Mouse (Mus musculus): ENCODE measurements around the gene Eef2k. TPM values are rescaled to one million over a fixed set of nuclear protein-coding genes. Genes with fewer than 3 reads are reported as not detected.

Eef2k gene
- total RNA-seq, 2 experiments from 2014 or later = 28.6 to 30.7 TPM

DNA sequence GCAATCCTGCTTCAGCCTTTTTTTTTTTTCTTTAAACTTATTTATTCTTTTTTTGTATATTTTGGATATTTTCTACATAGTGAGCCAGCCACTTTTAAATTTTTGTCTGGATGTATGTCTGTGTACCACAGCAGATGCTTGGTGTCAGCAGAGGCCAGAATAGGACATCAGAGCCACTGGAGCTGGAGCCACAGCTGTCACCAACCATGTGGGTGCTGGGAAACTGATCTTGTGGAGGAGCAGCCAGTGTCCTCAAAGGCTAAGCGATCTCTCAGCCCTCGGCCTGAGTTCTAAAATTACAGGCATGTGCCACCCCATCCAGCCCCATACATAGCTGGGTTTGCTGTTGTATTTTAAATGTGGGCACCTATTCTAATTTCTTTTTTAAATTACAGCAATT lies 2.8 kb upstream of the Eef2k start:
- no peak for DNase-seq (ENCODE audit: low spot score in 2 of 2)
- intact Hi-C loops (cut with DNase I) = loop anchor here (5.0 to 10.0 kb wide), 3 partner anchors 43 to 225 kb away; partner anchors contain the start of gene Mettl9

DNA sequence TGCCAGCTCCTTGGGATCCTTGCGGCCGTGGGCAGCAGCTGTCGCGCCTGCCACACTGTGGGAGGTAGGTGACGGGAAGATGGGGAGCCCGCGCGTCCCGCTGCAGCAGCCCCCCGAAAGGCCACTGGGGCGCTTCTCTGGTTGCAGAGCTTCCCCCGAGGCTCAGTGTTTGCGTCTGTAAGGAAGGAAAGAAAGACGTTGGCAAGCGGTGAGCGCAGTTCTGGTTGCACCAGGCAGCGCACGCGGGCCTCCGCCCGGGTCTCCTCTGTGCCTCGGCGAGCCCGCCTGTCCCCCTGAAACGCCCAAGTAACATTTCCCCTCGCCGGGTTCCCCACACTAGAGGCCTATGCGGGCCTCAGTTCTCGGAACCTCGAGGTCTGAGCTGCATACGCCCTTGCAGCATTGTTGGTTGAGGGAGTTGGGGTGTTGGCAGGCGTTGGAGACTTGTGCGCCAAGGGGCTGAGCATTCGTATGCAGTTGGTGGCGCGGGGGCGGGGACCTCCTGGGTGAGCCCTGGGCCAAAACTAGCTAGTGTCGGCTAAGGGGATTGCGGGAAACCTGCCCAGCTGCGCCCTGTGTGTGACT lies 498 bp downstream of the Eef2k start:
- peak; percentile 81 to 91 for DNase-seq (ENCODE audit: low spot score in 2 of 2)
- intact Hi-C loops (cut with DNase I) = loop anchor here (2.0 to 5.0 kb wide), 3 partner anchors 39 to 189 kb away; partner anchors contain the start of genes Mettl9 and Polr3e

DNA sequence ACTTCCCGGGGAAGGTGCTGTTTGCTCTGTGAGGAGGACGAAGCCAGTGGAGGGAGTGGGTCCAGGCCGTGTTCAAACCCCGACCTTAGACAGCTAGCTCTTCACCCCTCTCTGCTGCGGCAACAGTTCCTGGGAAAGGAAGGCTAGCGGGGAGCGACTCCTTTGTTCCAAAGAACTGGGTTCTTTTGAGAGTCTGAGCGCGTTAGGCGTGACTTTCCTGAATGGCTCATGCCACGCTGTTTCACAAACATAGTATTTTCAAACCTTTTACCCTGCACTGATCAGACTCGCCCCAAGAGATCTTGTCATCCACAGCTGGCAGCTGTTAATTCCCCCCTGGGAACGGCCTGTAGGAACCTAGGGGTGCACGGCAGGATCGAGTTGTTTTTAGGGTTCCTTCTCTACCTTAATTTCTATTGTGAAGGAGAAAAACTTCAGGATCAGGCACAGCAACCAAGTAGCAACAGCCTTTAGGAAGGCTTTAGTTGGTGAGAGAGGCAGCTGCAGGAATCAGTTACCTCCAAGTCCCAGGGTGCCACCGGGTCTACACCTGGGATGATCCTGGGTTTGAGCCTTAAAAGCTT lies 1.3 kb downstream of the Eef2k start:
- intact Hi-C loops (cut with DNase I) = loop anchor here (2.0 to 5.0 kb wide), 3 partner anchors 38 to 188 kb away; partner anchors contain the start of genes Mettl9 and Polr3e
- peak in 1 of 2 experiments; percentile 25 for DNase-seq (ENCODE audit: low spot score in 2 of 2)

DNA sequence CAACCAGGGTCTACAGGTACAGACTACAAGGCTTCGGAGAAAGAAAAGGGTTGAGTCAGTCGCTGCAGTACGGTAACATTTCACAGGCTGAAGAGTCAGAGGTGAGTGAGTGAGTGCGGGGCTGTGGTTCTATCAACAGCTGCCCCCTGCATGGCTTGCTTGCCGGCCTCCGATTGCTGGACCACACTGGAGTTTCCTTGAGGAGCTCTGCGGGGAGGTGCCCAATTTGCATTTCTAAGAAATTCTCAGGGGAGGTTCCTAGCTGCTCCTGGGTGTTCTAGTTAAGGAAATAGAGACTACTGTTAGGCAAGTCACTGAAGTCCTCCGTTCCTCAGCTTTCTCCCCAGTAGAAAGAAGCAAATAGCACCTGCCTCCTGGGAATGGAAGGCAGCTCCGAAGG lies 2.1 kb downstream of the Eef2k start:
- DNase-seq (ENCODE audit: low spot score in 2 of 2) = no peak
- intact Hi-C loops (cut with DNase I) = loop anchor here (5.0 kb wide), 2 partner anchors 38 to 188 kb away; partner anchors contain the start of gene Mettl9

DNA sequence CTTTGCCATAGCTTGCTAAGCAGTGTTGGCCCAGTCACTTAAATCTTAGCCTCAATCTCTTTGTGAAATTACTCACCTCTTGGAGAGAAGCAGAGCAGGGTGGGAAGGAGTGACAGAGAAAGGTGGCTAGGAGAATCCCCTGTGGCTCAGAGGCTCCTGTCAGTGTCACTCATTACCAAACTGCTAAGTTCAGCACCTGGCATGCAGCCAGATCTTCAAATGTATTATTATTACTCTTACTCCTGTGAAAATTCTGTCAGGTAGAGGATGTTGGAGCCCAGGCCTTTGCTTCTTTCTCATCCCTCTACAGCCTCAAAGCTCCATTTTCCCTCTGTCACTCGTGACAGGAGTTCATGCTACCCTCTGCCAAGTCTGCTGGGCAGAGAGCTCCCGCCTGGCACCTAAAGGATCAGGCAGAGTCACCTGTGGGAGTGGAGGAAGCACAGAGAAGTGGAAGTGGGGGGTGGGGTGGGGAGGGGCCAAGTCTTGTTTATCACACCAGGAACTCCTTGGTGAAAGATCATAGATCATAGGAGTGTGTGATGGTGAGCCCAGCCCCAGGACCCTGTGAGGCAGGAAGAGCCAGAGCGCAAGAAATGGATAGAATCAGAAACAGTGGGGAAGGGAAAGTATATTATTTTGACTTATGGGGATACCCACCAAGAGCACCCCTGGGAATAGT lies 6.3 kb downstream of the Eef2k start:
- intact Hi-C loops (cut with DNase I) = no loop called here
- DNase-seq (ENCODE audit: low spot score in 2 of 2) = no peak

DNA sequence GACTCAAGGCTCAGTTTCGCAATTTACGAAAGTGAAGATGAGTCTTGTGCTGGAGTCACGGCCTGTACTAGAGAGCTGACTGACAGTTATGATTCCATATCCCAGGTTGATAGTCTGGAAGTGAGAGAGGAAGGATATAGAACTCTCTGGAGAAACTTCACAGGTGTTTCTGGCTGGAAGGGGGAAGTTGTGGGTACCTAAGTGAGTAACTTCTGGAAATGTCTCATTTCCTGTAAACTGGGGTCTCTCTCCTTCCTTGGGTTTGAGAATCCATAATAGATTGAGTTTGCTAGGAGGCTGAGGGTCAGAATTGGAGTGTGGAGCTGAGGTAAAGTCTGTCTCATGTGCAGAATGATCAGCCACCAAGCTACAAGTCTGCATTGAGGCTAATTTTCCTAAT lies 7.5 kb downstream of the Eef2k start:
- intact Hi-C loops (cut with DNase I) = no loop called here
- no peak for DNase-seq (ENCODE audit: low spot score in 2 of 2)

DNA sequence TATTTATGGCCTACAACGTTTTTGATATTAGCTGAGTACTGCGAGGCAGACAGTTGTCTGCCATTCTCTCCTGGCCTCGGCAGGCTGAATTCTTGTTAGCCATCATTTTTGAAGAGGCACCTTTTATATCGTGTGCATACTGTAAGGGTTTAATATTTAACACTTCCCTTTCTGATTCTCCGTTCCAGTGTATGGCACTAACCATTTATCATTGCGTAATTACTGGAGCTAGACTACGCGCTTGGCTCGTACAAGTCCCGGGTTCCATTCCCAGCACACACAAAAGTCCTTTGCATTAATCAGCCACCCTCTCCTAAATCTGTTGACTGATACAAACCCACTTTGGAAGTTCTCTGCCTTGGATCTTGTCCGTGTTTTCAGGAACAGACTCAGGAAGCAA lies 17.2 kb downstream of the Eef2k start:
- no peak for DNase-seq (ENCODE audit: low spot score in 2 of 2)
- intact Hi-C loops (cut with DNase I) = no loop called here

DNA sequence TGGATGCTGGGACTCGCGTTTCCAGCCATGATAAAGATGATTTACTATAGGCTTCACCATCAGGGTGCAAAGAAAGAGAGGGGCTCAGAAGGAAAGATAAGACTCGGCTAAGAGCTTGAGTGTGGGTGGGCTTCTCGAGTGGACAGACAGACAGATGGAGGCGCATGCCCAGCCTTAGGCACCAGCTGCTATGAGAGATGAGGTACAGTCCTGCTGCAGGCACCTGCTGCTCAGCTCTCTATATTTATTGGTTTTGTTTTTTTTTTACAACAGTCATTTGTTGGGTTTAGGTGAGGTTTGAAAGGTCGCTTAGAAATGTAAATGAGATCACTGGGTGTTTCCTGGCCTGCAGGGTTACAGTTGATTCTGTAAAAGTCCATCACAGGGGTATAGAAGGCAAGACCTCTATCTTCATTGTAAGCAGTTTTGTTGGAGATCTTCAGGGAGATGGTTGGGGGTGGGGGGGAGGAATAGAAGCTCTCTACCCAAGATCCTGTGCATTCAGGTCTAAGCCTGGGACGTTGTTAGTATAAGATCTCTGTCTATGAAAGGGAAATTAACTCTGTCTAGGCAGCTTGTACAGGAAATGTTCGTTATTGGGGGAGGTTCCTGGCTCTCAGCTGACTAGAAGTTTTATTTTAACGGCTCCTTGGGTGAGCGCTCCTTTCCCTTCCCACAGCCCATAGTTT lies 18.3 kb downstream of the Eef2k start:
- intact Hi-C loops (cut with DNase I) = no loop called here
- no peak for DNase-seq (ENCODE audit: low spot score in 2 of 2)

DNA sequence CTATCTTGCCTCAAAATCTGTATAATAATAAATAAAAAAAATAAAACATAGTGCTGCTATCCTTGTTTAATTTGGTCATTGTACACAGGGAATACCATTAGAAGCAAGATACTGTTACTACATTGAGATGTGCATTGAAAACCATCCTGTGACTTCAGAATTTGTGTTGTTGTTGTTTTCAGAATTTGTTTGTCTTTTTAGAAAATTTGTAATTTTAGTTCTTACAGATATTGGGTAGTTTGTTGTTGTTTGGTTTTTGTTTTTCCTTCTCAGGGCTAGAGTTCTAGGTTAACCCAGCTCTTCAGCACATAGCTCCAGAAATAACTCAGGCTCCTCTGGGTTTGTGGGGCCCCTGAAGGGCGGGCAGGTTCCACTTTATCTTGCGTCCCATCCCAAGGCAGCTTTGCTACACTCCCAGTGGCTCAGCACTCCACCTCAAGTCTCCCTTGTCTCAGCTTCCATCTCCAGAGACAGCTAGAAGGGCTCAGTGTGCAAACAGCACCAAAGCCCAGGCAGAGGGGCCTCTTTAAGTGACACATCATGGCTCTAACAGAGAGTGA lies 18.9 kb downstream of the Eef2k start:
- intact Hi-C loops (cut with DNase I) = no loop called here
- no peak for DNase-seq (ENCODE audit: low spot score in 2 of 2)

DNA sequence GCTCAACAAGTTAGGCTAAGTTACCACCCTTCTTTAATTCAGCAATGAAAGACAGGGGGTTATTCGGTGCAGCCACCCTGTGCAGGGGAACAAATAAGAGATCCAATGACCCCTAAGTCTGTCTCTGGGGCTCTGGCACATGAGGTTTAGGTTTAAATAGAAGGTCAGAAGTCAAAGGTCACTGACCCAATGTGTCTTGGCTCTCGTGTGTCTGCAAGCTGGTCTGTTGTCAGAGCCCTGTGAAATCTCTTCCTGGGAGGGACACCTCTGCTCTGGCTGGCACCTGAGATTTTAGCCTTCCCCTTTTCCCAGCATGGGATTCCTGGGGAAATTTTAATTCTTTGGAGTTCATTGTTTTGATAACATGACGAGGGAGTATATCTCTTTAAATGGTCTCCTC lies 19.6 kb downstream of the Eef2k start:
- intact Hi-C loops (cut with DNase I) = no loop called here
- DNase-seq (ENCODE audit: low spot score in 2 of 2) = no peak

DNA sequence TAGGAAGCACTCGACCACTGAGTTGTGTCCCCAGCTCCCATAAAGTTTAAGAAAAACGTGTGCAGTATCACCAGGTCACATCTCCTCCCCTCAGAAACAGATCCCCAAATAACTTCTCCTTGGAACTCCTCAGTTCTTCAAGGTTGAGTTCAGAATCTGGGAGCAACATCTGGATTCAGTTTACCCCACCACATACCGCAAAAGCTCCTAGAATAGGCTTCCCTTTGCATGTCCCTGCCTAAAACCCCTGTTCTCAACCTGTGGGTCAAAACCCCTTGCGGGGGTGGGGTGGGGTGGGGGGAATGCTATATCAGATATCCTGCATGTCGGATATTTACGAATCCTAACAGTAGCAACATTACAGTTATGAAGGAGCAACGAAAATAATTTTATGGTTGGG lies 20.0 kb downstream of the Eef2k start:
- DNase-seq (ENCODE audit: low spot score in 2 of 2) = no peak
- intact Hi-C loops (cut with DNase I) = no loop called here

DNA sequence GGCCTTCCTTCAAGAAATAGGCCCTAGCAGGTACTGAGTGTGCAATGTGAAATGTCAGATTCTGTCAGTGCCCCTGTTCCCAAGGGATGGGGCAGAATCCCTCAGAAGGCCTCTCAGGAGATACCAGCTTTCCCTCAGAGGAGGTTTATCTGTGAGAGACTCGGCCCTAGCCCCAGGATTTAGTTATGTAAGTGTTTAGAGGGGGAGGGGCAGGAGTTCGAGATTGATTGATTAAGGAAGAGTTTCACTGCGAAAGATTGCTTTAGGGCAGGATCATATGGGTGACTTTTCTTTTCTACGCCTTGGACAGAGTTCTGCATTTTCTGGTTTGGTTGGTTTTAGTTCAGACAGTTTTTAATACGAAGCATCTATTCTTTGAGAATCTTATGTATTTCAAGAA lies 20.8 kb downstream of the Eef2k start:
- DNase-seq (ENCODE audit: low spot score in 2 of 2) = no peak
- intact Hi-C loops (cut with DNase I) = no loop called here

DNA sequence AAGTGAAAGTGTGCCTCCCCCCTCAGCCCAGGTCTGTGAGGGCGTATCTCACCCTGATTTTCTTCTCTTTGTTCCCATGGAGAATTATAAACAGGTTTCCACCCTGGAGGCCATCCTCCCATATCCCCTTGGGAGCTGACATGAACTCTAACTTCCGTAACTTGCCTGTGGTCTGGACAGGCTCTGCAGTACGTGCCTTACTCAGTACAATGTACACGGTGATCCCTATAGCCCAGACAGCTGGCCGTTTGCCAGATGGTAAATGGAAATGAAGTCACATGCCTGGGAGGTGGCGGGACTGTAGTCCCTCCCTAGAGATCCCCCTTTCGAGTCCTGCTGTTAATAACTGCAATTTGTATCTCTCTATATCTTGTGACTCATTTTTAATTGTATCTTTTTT lies 22.5 kb downstream of the Eef2k start:
- no peak for DNase-seq (ENCODE audit: low spot score in 2 of 2)
- intact Hi-C loops (cut with DNase I) = no loop called here

DNA sequence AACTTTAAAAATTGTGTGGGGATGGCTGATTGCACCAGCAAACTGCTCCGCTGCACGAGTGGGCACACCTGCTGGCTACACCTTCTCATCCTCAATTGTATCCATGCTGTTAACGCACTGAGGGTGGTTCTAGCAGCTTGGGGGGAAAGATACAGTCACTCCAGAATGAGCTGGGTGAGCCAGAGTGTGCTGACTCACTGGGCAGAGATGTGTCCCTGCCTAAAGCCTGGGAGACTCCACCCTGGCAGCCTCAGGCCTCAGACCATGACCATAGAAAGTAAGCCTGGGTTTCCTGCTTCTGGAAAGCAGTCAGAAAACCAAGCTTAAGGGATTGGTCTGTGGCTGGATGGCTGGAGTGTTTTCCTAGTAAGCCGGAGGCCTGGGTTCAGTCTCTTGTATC lies 23.2 kb downstream of the Eef2k start:
- DNase-seq (ENCODE audit: low spot score in 2 of 2) = peak in 1 of 2 experiments; percentile 25
- intact Hi-C loops (cut with DNase I) = no loop called here

DNA sequence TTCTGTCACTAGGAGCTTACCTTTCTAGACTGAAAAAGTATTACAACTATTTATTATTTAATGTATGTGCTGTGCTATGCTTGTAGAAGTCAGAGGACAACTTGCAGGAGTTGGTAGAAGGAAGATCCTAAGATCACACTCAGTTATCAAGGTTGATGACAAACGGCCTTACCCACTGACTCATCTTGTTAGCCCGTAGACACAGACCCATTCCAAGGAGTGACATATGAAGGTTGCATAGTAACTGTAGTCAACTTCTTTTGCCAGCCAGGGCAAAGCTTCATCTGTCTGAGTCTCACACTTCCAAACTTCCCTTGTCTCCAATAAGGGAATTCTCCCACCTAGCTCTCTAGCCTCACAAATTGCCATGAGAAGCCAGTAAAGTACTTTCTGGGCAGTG lies 24.1 kb downstream of the Eef2k start:
- intact Hi-C loops (cut with DNase I) = no loop called here
- DNase-seq (ENCODE audit: low spot score in 2 of 2) = no peak

DNA sequence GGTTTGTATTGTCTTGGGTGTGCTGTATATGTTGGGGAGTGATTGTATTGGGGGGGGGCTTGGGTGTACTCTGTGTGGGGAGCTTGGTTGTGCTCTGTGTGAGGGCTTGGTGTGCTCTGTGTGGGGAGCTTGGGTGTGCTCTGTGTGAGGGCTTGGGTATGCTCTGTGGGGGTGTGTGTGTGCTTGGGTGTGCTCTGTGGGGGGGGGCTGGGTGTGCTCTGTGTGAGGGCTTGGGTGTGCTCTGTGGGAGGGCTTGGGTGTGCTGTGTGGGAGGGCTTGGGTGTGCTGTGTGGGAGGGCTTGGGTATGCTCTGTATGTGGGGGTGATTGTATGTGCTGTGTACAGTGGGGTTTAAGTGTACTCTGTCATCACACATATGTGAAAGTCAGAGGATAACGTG lies 25.1 kb downstream of the Eef2k start:
- no peak for DNase-seq (ENCODE audit: low spot score in 2 of 2)
- intact Hi-C loops (cut with DNase I) = no loop called here

DNA sequence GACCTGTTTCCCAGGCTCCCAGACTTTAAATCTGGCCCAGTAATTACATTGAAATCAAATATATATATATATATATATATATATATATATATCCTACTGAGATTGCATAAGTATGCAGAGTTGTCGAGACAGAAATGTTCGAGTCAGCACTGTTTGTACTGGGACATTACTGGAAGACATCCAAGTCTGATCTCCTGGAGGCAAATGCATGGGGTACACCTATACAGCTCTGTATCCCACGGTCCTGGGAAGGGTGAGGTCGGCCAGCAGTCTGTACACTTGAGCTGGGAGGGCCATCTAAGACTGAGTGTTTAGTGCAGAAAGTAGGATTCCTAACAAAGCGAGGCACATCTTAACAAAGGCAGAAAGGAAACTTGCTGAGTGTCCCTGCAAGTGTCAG lies 27.3 kb downstream of the Eef2k start:
- intact Hi-C loops (cut with DNase I) = no loop called here
- peak; percentile 23 to 47 for DNase-seq (ENCODE audit: low spot score in 2 of 2)

DNA sequence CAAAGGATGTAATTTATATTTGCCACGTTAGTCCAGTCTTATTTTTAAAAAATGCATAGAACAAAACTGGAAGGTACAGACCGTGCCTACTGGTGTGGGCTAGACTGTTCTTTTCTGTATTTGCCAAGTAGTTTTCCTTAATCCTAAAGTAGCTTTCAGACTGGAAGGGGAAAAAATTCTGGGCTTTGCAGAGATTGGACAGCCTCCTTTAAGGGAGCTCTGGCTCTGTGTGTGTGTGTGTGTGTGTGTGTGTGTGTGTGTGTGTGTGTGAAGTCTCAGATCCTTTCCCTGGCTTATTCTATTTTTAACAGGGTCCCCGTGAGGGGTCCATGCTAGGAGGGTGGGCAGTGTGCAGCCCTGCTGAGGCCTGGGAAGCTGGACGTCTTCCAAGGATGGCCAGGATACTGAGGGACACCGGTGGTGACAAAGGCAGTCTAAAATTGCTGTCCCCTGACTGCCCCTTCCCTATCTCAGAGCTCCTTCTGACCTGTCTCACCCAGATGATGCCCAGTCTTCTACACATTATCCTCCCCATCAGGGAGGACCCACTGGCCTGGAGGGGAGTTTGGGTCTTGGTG lies 27.9 kb downstream of the Eef2k start:
- peak in 1 of 2 experiments; percentile 52 for DNase-seq (ENCODE audit: low spot score in 2 of 2)
- intact Hi-C loops (cut with DNase I) = no loop called here

DNA sequence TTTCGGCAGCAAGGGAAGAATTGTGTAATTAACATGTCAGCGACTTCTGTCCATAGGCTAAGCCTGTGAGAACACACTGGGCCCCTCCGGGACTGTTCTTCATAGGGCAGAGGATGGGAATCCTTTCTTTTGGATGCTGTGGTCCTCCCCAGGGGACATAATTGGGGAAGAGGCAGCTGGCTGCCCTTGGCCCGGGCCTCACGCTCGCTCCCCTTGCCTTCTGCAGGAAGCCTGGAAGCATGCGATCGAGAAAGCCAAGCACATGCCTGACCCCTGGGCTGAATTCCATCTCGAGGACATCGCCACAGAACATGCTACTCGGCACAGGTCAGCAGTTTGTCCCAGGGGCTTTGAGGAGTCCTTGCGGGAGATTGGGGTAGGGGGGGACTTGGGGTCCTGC lies 30.5 kb downstream of the Eef2k start:
- intact Hi-C loops (cut with DNase I) = no loop called here
- no peak for DNase-seq (ENCODE audit: low spot score in 2 of 2)

DNA sequence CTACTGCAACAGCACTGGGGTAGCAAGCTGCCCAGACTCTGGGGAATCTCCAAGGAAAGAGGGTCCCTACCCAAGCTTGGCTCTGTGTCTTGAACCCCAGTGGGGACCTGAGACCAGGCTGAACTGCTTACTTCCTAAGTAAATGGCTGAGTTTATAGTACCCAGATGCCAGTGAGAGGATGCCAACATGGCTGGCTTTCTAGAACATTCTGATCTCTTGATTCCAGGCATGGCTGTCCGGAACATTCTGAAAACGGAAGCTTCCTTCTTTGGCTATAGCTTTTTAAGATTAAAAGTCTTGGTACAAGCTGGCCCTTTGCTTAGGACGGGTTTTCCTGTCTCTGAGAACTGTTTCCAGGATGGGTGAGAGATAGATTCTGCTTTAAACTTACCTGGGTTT lies 31.4 kb downstream of the Eef2k start:
- DNase-seq (ENCODE audit: low spot score in 2 of 2) = no peak
- intact Hi-C loops (cut with DNase I) = no loop called here
